Mouse (Mus musculus) heart, embryonic 15.5 days (tissue): Measurements from ENCODE around the gene Vmn1r22. TPM values are rescaled to one million over a fixed set of nuclear protein-coding genes. Genes with fewer than 3 reads are reported as not detected.
"Not testable (repeated sequence)": the region's sequence is repeated elsewhere in the genome, so short reads cannot be mapped to it uniquely, and the experiment has no call there.

Experiments
- ATAC-seq: fragments of 200-750 bp; cut with Nextera tagmentation; replicated peaks from 2 replicates; pipeline ENCODE4 v1.8.0; 2017; ENCODE audit warnings: low read depth, moderate TSS enrichment; ENCODE audit not compliant: insufficient number of reproducible peaks, insufficient read depth, low FRiP score
- H3K27ac ChIP-seq: fragments of 300-500 bp; sonication (generic); 2 replicates; pipeline ENCODE4 v1.5.1; 2015; ENCODE audit warnings: mild to moderate bottlenecking, inconsistent platforms
- H3K27me3 ChIP-seq: fragments of 300-500 bp; sonication (generic); 2 replicates; pipeline ENCODE4 v1.6.1; 2015; ENCODE audit warnings: inconsistent platforms
- H3K36me3 ChIP-seq: fragments of 300-500 bp; sonication (generic); 2 replicates; pipeline ENCODE4 v1.6.1; 2015; ENCODE audit warnings: mild to moderate bottlenecking, inconsistent platforms
- H3K4me1 ChIP-seq: fragments of 300-500 bp; sonication (generic); replicated peaks from 2 replicates; pipeline ENCODE4 v1.6.1; 2015; ENCODE audit warnings: inconsistent platforms
- H3K4me2 ChIP-seq: fragments of 300-500 bp; sonication (generic); 2 replicates; pipeline ENCODE4 v1.6.1; 2015; ENCODE audit warnings: inconsistent platforms, mild to moderate bottlenecking, moderate library complexity
- H3K4me3 ChIP-seq: fragments of 300-500 bp; sonication (generic); 2 replicates; pipeline ENCODE4 v1.5.1; 2015; ENCODE audit warnings: mild to moderate bottlenecking, inconsistent platforms
- H3K9ac ChIP-seq: fragments of 300-500 bp; sonication (generic); 2 replicates; pipeline ENCODE4 v1.6.1; 2015; ENCODE audit warnings: mild to moderate bottlenecking, inconsistent platforms
- H3K9me3 ChIP-seq: fragments of 300-500 bp; sonication (generic); replicated peaks from 2 replicates; pipeline ENCODE4 v1.6.1; 2016; ENCODE audit warnings: inconsistent platforms
- WGBS: fragments of 180-500 bp; shearing (Covaris S2); methylation state at CpG from one replicate; pipeline ENCODE4 v1.1.7; 2015; ENCODE audit warnings: mixed read lengths; 5-methylcytosine and 5-hydroxymethylcytosine counted together
- polyA plus RNA-seq: library from polyadenylated mRNA; unstranded; fragments of >200 nt; fragmentation: Nextera tagmentation; extraction: Ambion mirVana; gene quantifications from 2 replicates; pipeline ENCODE4 v1.2.1, GENCODE M21; 2015

Gene Vmn1r22
- not detected in 2 replicates for polyA plus RNA-seq

- H3K9me3 ChIP-seq: no peaks in the 10 kb centered on the region
- H3K27me3 ChIP-seq: no peaks in the 10 kb centered on the region
- H3K9ac ChIP-seq: no peak within 1 kb of the TSS
- no peak for ATAC-seq
- H3K4me1 ChIP-seq: no peaks in the 10 kb centered on the region
- H3K27ac ChIP-seq: no peak within 1 kb of the TSS
- WGBS: 59% methylated on average over 1 of the region's 1 CpGs
- no peaks in the 10 kb centered on the region for H3K36me3 ChIP-seq
- H3K4me2 ChIP-seq: no peak within 1 kb of the TSS
- H3K4me3 ChIP-seq: no peak within 1 kb of the TSS
These were observed at the start of gene Vmn1r22 for GRCm38 (mm10) chr6:57907928-57908327. TSS of gene Vmn1r22 (minus strand) at chr6:57908028.

GRCm38 (mm10) chr6:57926738-57927137 lies 18.9 kb upstream of the Vmn1r22 start, which contains the start of gene Vmn1r23:
TSS of gene Vmn1r23 (minus strand) at chr6:57926838.
- H3K9ac ChIP-seq: no peak within 1 kb of the TSS
- no peaks in the 10 kb centered on the region for H3K36me3 ChIP-seq
- no peak within 1 kb of the TSS for H3K4me3 ChIP-seq
- H3K27me3 ChIP-seq: no peaks in the 10 kb centered on the region
- H3K4me2 ChIP-seq: no peak within 1 kb of the TSS
- H3K4me1 ChIP-seq: no peaks in the 10 kb centered on the region
- ATAC-seq: no peak
- H3K27ac ChIP-seq: no peak within 1 kb of the TSS
- no peaks in the 10 kb centered on the region for H3K9me3 ChIP-seq
- WGBS: 93% methylated on average over 1 of the region's 1 CpGs

- H3K9me3 ChIP-seq: no peaks in the 10 kb centered on the region
- H3K4me3 ChIP-seq: no peak overlapping the region
- ATAC-seq: no peak
- WGBS: 45% methylated on average over 6 of the region's 6 CpGs
- H3K4me1 ChIP-seq: no peaks in the 10 kb centered on the region
- H3K27me3 ChIP-seq: no peaks in the 10 kb centered on the region
- no peaks in the 10 kb centered on the region for H3K36me3 ChIP-seq
- no peak overlapping the region for H3K27ac ChIP-seq
- H3K9ac ChIP-seq: no peak overlapping the region
- peak overlapping the region; percentile 34; the same call in 1 of the 2 replicates for H3K4me2 ChIP-seq
These were observed 48.5 kb downstream of the Vmn1r22 start for GRCm38 (mm10) chr6:57859043-57860042.

- not testable (repeated sequence) for H3K4me1 ChIP-seq, ATAC-seq, H3K4me2 ChIP-seq, H3K4me3 ChIP-seq, H3K9ac ChIP-seq, H3K27ac ChIP-seq, H3K36me3 ChIP-seq, H3K27me3 ChIP-seq, H3K9me3 ChIP-seq
- 85% methylated on average over 5 of the region's 5 CpGs for WGBS
These were observed 56.7 kb downstream of the Vmn1r22 start for GRCm38 (mm10) chr6:57851177-57851576.

- Histone ChIP-seq H3K4me3 (no peak within 1 kb of the TSS), H3K4me2 (no peak within 1 kb of the TSS), H3K36me3 (no peaks in the 10 kb centered on the region), H3K27me3 (no peaks in the 10 kb centered on the region), H3K4me1 (no peaks in the 10 kb centered on the region), H3K9ac (no peak within 1 kb of the TSS), H3K9me3 (no peaks in the 10 kb centered on the region), H3K27ac (no peak within 1 kb of the TSS)
- 55% methylated on average over 1 of the region's 1 CpGs for WGBS
- ATAC-seq: no peak
These were observed 57.5 kb downstream of the Vmn1r22 start, which contains the start of gene Vmn1r21 for GRCm38 (mm10) chr6:57850286-57850685. TSS of gene Vmn1r21 (minus strand) at chr6:57850343.

Other genes starting within 250 kb of the Vmn1r22 start
- 24.8 and 25.9 TPM in 2 replicates for gene Pyurf, start 215.9 kb downstream of the Vmn1r22 start, polyA plus RNA-seq
- 15.8 and 18.9 TPM in 2 replicates for gene Lancl2, start 205.5 kb downstream of the Vmn1r22 start, polyA plus RNA-seq
- 25.0 and 33.0 TPM in 2 replicates for gene Vopp1, start 82.9 kb downstream of the Vmn1r22 start, polyA plus RNA-seq
- not detected in 2 replicates for gene Vmn1r21, start 57.7 kb downstream of the Vmn1r22 start, polyA plus RNA-seq
- not detected in 2 replicates for gene Vmn1r23, start 18.8 kb upstream of the Vmn1r22 start, polyA plus RNA-seq
- gene Vmn1r24, start 53.5 kb upstream of the Vmn1r22 start, polyA plus RNA-seq: not detected in 2 replicates
- not detected in 2 replicates for gene Vmn1r25, start 72.8 kb upstream of the Vmn1r22 start, polyA plus RNA-seq
- gene Vmn1r26, start 107.1 kb upstream of the Vmn1r22 start, polyA plus RNA-seq: not detected in 2 replicates